Mouse (Mus musculus): ENCODE data around the gene Bdh1. TPM values are rescaled to one million over a fixed set of nuclear protein-coding genes. Genes with fewer than 3 reads are reported as not detected.

Gene Bdh1
- polyA plus RNA-seq, 1 experiment from 2014 or later = 0.46 TPM

DNA sequence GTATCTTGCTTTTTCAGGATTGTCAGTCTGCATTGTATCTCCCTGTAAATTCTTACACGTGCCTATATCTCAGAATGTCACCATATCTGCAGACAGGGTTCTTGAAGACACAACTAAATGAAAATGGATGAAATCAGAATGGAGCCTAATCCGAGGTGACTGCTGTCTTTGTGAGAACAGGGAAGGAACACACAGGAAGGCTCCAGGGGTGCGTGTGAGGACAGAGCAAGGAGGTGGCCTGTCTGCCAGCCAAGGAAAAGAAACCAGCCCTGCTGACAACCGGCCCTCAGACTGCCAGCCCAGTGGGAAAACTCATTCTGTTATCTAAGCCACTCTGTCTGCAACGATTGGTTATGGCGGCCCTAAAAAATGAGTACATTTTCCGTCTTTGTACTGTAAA lies 73.3 kb downstream of the Bdh1 start:
- WGBS (ENCODE audit: missing documents) = 92% methylated on average over 7 of the region's 7 CpGs
- no peak overlapping the region for H3K27ac ChIP-seq
- H3K4me3 ChIP-seq (ENCODE audit: inconsistent target) = no peak overlapping the region
- H3K36me3 ChIP-seq (ENCODE audit: inconsistent target) = no peaks in the 10 kb centered on the region
- no peaks in the 10 kb centered on the region for H3K79me2 ChIP-seq (ENCODE audit: inconsistent target)

DNA sequence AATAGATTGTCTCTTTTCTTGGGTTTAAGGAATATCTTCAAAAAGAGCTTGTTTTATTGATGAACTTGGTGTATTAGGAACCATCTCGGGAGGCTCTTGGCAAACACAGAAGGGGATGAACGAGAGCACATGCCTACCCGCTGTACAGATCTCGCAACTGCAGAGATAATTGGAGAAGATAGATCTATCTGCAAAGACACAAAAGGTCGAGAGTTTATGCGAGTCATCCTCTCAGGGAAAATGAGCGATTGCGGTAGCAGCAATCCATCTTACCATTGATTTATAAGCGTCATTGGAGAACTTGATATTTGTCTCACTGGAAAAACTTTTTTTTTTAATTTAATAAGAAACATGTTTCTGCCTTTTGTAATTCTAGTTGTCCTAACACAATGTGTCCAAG lies 73.7 kb downstream of the Bdh1 start:
- WGBS (ENCODE audit: missing documents) = 93% methylated on average over 9 of the region's 9 CpGs
- no peak overlapping the region for H3K27ac ChIP-seq
- H3K36me3 ChIP-seq (ENCODE audit: inconsistent target) = no peaks in the 10 kb centered on the region
- no peak overlapping the region for H3K4me3 ChIP-seq (ENCODE audit: inconsistent target)
- no peaks in the 10 kb centered on the region for H3K79me2 ChIP-seq (ENCODE audit: inconsistent target)

DNA sequence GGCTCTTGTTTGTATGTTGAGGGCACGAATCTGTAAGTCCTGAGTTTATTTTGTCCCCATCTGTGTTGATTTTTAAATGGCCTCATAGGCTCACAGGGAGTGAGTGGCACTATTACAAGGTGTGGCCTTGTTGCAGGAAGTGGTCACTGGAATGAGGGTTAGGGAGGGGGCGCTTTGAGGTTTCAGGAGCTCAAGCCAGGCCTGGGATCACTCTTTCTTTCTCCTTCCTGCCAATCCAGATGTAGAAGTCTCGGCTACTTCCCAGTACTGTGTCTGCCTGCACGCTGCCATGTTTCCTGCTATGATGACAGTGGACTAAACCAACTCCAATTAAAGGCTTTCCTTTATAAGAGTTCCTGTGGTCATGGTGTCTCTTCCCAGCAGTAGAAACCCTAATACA lies 76.3 kb downstream of the Bdh1 start:
- Histone ChIP-seq H3K79me2 (ENCODE audit: inconsistent target) (no peaks in the 10 kb centered on the region), H3K36me3 (ENCODE audit: inconsistent target) (no peaks in the 10 kb centered on the region), H3K27ac (no peak overlapping the region), H3K4me3 (ENCODE audit: inconsistent target) (no peak overlapping the region)
- 49% methylated on average over 4 of the region's 4 CpGs for WGBS (ENCODE audit: missing documents)

DNA sequence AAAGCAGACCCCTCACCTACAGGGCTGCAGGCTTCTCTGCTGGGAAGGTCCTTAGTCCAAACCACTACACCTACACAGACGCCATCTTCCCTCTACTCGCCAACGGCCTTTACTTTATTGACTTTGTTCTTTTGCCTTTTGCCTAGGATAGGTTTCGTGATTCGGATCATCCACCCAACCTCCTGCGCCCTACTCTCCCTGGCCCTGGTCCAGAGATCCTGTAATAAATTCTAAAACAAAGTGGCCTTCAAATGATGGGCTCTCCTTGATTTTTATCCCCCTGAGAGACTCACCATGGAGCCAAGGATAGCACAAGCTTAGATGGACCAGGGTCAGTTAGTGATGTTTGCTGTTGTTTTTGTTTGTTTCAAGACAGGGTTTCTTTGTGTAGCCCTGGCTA lies 76.9 kb downstream of the Bdh1 start:
- 89% methylated on average over 6 of the region's 6 CpGs for WGBS (ENCODE audit: missing documents)
- Histone ChIP-seq H3K4me3 (ENCODE audit: inconsistent target) (no peak overlapping the region), H3K27ac (no peak overlapping the region), H3K79me2 (ENCODE audit: inconsistent target) (no peaks in the 10 kb centered on the region), H3K36me3 (ENCODE audit: inconsistent target) (no peaks in the 10 kb centered on the region)

DNA sequence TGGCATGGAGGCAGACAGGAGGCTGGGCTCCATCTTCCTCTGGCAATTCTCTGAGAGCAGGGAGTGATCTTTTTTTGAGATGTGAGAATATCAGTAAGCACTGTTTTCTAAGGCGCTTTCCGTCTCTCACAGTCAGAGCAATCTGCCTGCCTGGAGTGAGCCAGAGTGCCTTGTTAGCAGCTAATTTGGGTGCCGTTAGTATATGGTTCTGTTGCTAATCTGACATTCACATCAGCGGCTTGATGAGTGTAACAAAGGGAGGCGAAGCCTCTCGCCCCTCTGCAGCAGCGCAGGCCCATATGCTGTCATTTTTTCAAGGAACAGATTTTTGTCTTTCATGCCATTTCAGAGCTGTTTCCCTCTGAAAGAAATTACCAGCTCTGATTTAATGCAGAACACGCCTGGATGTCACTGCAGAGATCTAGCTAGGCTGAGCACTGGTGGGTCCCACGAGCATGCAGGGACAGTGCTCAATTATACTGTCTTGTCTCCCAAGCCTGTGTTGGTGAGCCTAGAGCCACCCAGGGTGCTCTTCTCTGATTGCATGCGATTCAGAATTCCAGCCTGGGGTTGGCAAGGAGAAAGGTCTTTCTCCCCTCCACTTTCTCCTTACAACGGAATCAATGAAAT lies 77.7 kb downstream of the Bdh1 start:
- Histone ChIP-seq H3K27ac (no peak overlapping the region), H3K36me3 (ENCODE audit: inconsistent target) (no peaks in the 10 kb centered on the region), H3K4me3 (ENCODE audit: inconsistent target) (no peak overlapping the region), H3K79me2 (ENCODE audit: inconsistent target) (no peaks in the 10 kb centered on the region)
- 94% methylated on average over 11 of the region's 11 CpGs for WGBS (ENCODE audit: missing documents)

DNA sequence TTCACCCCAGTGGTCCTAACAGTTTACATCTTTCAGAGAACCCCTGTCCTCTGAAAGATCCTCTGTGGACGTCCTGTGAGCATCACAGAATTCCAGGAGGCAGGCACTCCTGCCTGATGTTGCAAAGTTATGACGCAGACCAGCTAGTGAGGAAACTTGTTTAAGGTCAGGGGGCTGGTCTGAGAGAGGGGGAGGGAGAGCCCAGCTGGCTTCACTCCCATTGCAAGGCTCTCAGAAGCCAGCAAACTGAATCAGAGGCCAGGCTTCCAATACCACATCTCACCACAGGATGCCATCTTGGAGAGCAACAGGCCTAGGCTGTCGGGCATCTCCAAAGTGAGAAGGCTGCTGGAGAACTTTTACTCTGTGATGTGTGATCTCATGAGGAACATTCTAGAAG lies 78.5 kb downstream of the Bdh1 start:
- H3K79me2 ChIP-seq (ENCODE audit: inconsistent target) = no peaks in the 10 kb centered on the region
- H3K36me3 ChIP-seq (ENCODE audit: inconsistent target) = no peaks in the 10 kb centered on the region
- H3K4me3 ChIP-seq (ENCODE audit: inconsistent target) = no peak overlapping the region
- no peak overlapping the region for H3K27ac ChIP-seq
- 93% methylated on average over 3 of the region's 3 CpGs for WGBS (ENCODE audit: missing documents)

DNA sequence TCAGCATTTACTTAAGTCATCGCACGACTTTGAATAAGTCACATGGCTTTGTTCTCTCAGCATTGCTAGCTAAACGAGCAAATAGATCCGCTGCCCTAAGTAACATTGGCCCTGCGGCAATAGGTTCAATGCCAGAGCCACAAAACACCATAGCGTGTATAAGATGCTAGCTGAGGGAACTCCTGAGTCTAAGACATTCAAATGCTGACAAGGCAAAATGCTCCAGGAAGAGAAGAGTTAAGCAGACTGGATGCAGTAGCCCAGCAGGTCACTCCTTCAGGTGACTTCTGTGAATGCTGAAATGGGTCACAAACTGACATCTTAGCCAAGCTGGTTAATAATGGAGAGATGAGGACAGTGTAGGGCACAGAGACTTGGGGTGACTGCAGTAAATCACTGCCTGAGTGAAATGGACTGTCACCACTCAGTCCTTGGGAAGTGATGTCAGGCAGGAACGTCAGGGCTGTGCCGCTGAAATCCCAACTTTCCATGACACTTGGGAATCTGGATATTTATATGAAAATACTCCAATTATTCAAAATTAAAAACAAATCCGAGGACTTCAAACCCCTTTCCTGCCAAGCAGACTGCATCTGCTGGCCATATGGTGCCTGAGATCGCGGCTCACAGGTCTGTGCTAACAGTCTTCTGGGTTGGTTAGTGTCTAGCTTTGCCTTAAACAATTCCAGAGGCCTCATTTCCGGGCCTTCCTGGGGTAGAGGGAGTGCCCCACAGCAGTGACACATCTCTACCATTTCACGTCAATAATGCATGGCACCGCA lies 79.1 kb downstream of the Bdh1 start:
- Histone ChIP-seq H3K4me3 (ENCODE audit: inconsistent target) (no peak overlapping the region), H3K79me2 (ENCODE audit: inconsistent target) (no peaks in the 10 kb centered on the region), H3K27ac (no peak overlapping the region), H3K36me3 (ENCODE audit: inconsistent target) (no peaks in the 10 kb centered on the region)
- 87% methylated on average over 14 of the region's 14 CpGs for WGBS (ENCODE audit: missing documents)

DNA sequence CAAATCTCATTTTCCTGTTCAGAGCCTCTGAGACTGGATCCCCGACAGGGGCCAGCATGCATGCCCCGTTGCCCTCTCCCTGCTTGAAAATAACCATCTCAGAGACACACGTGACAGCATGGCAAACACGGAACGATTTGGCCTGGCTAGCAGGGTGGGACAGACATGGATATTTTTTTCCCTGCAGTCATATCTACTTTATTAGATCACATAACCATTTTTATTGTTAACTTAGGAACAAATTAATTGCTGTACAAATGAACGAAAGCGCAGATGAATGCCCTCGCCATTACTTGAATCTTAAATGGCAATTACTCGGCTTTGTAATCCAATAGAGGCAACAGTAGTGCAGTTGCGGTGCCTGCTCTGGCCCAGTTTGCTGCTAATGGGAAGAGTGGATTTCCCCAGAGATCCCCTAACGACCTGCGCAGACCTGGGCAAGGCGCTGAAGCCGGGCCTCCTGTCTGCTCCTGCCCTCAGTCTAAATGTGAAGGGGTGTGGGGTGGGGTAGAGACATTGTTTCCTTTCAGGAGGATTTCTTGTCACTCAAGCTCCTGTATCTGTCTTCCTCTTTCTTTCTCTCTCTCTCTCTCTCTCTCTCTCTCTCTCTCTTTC lies 79.8 kb downstream of the Bdh1 start:
- Histone ChIP-seq H3K27ac (no peak overlapping the region), H3K36me3 (ENCODE audit: inconsistent target) (no peaks in the 10 kb centered on the region), H3K4me3 (ENCODE audit: inconsistent target) (no peak overlapping the region), H3K79me2 (ENCODE audit: inconsistent target) (no peaks in the 10 kb centered on the region)
- 88% methylated on average over 14 of the region's 14 CpGs for WGBS (ENCODE audit: missing documents)

DNA sequence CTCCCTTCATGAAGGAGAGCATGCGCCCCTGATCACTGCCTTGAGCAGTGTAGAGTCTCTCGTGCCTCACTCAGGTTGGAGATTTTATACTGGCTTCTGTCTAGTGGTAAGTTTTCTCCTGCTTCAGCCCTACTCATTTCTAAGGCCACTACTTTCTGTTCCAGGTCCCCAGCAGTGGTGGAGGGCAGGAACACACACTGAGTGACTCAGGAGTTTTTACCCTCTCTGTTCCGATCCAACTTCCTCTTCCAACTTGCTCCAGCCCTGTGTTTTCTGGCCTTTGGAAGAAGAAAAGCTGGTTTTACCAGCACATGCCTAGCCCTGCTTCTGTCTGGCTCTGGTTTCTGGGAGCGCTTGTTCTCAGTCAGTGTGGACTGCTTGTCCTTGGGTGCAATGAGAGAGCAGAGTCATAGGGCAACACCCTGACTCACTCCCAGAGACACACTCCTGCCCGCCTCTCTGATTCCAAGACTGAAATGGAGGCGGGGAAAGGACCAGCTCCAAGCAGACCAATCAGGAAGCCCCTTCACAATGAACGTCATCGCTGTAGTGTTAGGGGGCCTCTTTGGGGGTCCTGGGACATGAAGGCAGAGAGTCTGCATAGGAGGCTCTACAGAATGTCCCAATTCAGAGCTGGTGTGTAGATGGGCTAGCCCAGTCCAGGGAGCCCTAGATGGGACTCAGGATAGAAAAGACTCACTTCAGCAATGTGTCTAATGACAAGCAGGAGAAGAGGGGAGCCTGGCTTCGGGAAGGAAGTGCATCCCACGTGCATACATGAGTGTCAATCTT lies 84.8 kb downstream of the Bdh1 start:
- H3K36me3 ChIP-seq (ENCODE audit: inconsistent target) = no peaks in the 10 kb centered on the region
- no peaks in the 10 kb centered on the region for H3K79me2 ChIP-seq (ENCODE audit: inconsistent target)
- H3K4me3 ChIP-seq (ENCODE audit: inconsistent target) = no peak overlapping the region
- H3K27ac ChIP-seq = peak overlapping the region; percentile 13; the same call in 1 of the 2 replicates
- 45% methylated on average over 10 of the region's 10 CpGs for WGBS (ENCODE audit: missing documents)

DNA sequence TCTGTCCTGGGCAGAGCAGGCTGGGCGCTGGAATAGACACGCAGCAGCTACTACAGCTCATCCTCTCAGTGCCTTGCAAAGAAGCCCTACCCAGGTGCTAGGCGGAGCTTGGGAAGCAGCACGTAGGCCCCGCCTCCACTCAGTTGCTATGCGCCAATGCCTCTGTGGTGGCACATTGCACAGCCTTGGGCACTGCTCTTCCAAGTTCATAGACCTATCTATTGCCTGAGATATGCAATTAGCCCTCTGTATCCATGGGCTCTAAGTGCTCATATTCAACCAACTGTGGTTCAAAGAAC lies 85.3 kb downstream of the Bdh1 start:
- Histone ChIP-seq H3K36me3 (ENCODE audit: inconsistent target) (no peaks in the 10 kb centered on the region), H3K4me3 (ENCODE audit: inconsistent target) (no peak overlapping the region), H3K79me2 (ENCODE audit: inconsistent target) (no peaks in the 10 kb centered on the region), H3K27ac (no peak overlapping the region)
- WGBS (ENCODE audit: missing documents) = 74% methylated on average over 6 of the region's 6 CpGs

DNA sequence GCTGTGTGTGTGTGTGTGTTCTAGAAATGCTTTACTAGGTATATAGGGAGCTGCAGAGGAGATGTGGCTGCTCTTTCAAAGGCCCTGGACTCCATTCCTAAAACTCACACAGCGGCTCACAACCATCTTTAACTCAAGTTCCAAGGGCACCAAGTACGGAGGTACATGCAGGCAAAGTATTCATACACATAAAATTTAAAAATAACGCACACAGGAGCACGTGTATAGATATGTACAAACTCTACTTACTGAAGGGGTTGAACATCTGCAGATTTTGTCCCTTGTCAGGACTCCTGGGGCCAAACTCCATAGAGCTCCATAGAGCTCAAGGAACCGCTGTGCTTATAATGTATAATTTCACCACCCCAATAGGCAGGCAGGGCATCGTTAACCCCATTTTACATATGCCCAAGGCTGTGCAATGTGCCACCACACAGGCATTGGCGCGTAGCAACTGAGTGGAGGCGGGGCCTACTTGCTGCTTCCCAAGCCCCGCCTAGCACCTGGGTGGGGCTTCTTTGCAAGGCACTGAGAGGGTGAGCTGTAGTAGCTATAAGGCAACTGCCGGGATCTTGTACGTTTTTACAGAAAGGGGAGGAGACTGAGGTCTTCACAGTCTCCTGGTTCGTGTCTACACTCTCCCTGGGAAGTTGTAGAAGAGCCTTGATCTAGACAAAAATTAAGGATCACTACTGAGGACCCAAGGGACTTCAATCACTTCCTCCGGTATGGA lies 85.9 kb downstream of the Bdh1 start:
- WGBS (ENCODE audit: missing documents) = 86% methylated on average over 14 of the region's 14 CpGs

More for the DNA sequence above, 85.9 kb downstream of the Bdh1 start:
- Histone ChIP-seq H3K27ac (no peak overlapping the region), H3K4me3 (ENCODE audit: inconsistent target) (no peak overlapping the region), H3K79me2 (ENCODE audit: inconsistent target) (no peaks in the 10 kb centered on the region), H3K36me3 (ENCODE audit: inconsistent target) (no peaks in the 10 kb centered on the region)

All from macrophage (primary cell).